Mouse (Mus musculus) forebrain, embryonic 12.5 days (tissue): ENCODE measurements at regions not wholly inside any gene's neighbourhood (a gene's known extent, or its start where the extent isn't known, plus 50 kb on each side); places are given as distances from the start of the nearest gene placed in this dataset.
A peak's percentile ranks its signal among the peaks of the same experiment; 100 is the strongest.
"Not testable (repeated sequence)": the region's sequence is repeated elsewhere in the genome, so short reads cannot be mapped to it uniquely, and the experiment has no call there.

Experiments
- ATAC-seq: fragments of 200-750 bp; cut with Nextera tagmentation; 2 replicates; pipeline ENCODE4 v1.8.0; 2017; ENCODE audit warnings: moderate TSS enrichment; ENCODE audit not compliant: low FRiP score
- H3K27ac ChIP-seq: fragments of 300-500 bp; sonication (generic); 2 replicates; pipeline ENCODE4 v1.5.1; 2016; ENCODE audit warnings: mild to moderate bottlenecking
- H3K27me3 ChIP-seq: fragments of 300-500 bp; sonication (generic); 2 replicates; pipeline ENCODE4 v1.6.1; 2016; ENCODE audit warnings: mild to moderate bottlenecking
- H3K36me3 ChIP-seq: fragments of 300-500 bp; sonication (generic); replicated peaks from 2 replicates; pipeline ENCODE4 v1.6.1; 2016; ENCODE audit warnings: mild to moderate bottlenecking
- H3K4me1 ChIP-seq: fragments of 300-500 bp; sonication (generic); 2 replicates; pipeline ENCODE4 v1.6.1; 2016
- H3K4me2 ChIP-seq: fragments of 300-500 bp; sonication (generic); 2 replicates; pipeline ENCODE4 v1.6.1; 2016; ENCODE audit warnings: mild to moderate bottlenecking, moderate library complexity
- H3K4me3 ChIP-seq: fragments of 300-500 bp; sonication (generic); replicated peaks from 2 replicates; pipeline ENCODE4 v1.5.1; 2016; ENCODE audit warnings: mild to moderate bottlenecking
- H3K9ac ChIP-seq: fragments of 300-500 bp; sonication (generic); 2 replicates; pipeline ENCODE4 v1.6.1; 2016; ENCODE audit warnings: mild to moderate bottlenecking
- H3K9me3 ChIP-seq: fragments of 300-500 bp; sonication (generic); 2 replicates; pipeline ENCODE4 v1.6.1; 2016
- WGBS: fragments of 180-500 bp; shearing (Covaris S2); methylation state at CpG from one replicate; pipeline ENCODE4 v1.1.7; 2016; 5-methylcytosine and 5-hydroxymethylcytosine counted together

- no peak for ATAC-seq
- no peak overlapping the region for H3K4me3 ChIP-seq
- no peak overlapping the region for H3K27ac ChIP-seq
- no peaks in the 10 kb centered on the region for H3K27me3 ChIP-seq
- H3K36me3 ChIP-seq = no peaks in the 10 kb centered on the region
- H3K9ac ChIP-seq = no peak overlapping the region
- no peak overlapping the region for H3K4me2 ChIP-seq
- H3K4me1 ChIP-seq = no peaks in the 10 kb centered on the region
- WGBS = 74% methylated on average over 15 of the region's 15 CpGs
- H3K9me3 ChIP-seq = no peaks in the 10 kb centered on the region
Measured at GRCm38 (mm10) chr12:28997474-28998192, 246.0 kb downstream of the Eipr1 start.

- 82% methylated on average over 6 of the region's 6 CpGs for WGBS
Measured at GRCm38 (mm10) chr12:28999963-29000451, 248.4 kb downstream of the Eipr1 start.

GRCm38 (mm10) chr12:29004504-29004903 is 252.9 kb downstream of the Eipr1 start:
- ATAC-seq = no peak
- H3K27ac ChIP-seq = no peak overlapping the region
- WGBS = 92% methylated on average over 13 of the region's 13 CpGs

More at GRCm38 (mm10) chr12:28999963-29000451, 248.4 kb downstream of the Eipr1 start:
- H3K4me2 ChIP-seq = no peak overlapping the region
- no peak overlapping the region for H3K27ac ChIP-seq
- no peaks in the 10 kb centered on the region; the same call in 1 of the 2 replicates for H3K4me1 ChIP-seq
- no peaks in the 10 kb centered on the region for H3K36me3 ChIP-seq
- no peaks in the 10 kb centered on the region for H3K9me3 ChIP-seq
- H3K9ac ChIP-seq = no peak overlapping the region
- H3K4me3 ChIP-seq = no peak overlapping the region
- ATAC-seq = no peak
- no peaks in the 10 kb centered on the region for H3K27me3 ChIP-seq

GRCm38 (mm10) chr12:29014601-29015000 is 263.0 kb downstream of the Eipr1 start:
- Histone ChIP-seq H3K4me3 (no peak overlapping the region), H3K27ac (peak overlapping the region; percentile 42; the same call in 1 of the 2 replicates), H3K36me3 (no peaks in the 10 kb centered on the region), H3K4me1 (peaks cover 19% of the 10 kb centered on the region), H3K9me3 (no peaks in the 10 kb centered on the region), H3K27me3 (no peaks in the 10 kb centered on the region), H3K4me2 (no peak overlapping the region), H3K9ac (no peak overlapping the region)
- ATAC-seq = no peak
- 92% methylated on average over 9 of the region's 9 CpGs for whole genome bisulfite sequencing

More at GRCm38 (mm10) chr12:29004504-29004903, 252.9 kb downstream of the Eipr1 start:
- Histone ChIP-seq H3K36me3 (no peaks in the 10 kb centered on the region), H3K4me3 (no peak overlapping the region), H3K4me1 (no peaks in the 10 kb centered on the region; the same call in 1 of the 2 replicates), H3K4me2 (no peak overlapping the region), H3K9me3 (no peaks in the 10 kb centered on the region), H3K27me3 (no peaks in the 10 kb centered on the region), H3K9ac (no peak overlapping the region)

- Histone ChIP-seq H3K4me3 (no peak overlapping the region), H3K4me1 (peaks cover 19% of the 10 kb centered on the region), H3K27ac (peak overlapping the region; percentile 61), H3K9me3 (no peaks in the 10 kb centered on the region), H3K27me3 (no peaks in the 10 kb centered on the region), H3K9ac (no peak overlapping the region), H3K4me2 (no peak overlapping the region), H3K36me3 (no peaks in the 10 kb centered on the region)
- ATAC-seq = peak; percentile 95
- WGBS = 36% methylated on average over 10 of the region's 10 CpGs
Measured at GRCm38 (mm10) chr12:29015200-29015862, 263.7 kb downstream of the Eipr1 start.

- Histone ChIP-seq H3K9ac (no peak overlapping the region), H3K27me3 (no peaks in the 10 kb centered on the region), H3K36me3 (no peaks in the 10 kb centered on the region), H3K27ac (no peak overlapping the region), H3K9me3 (no peaks in the 10 kb centered on the region), H3K4me3 (no peak overlapping the region), H3K4me2 (no peak overlapping the region), H3K4me1 (peaks cover 3% of the 10 kb centered on the region; the same call in 1 of the 2 replicates)
- ATAC-seq = no peak
- 79% methylated on average over 5 of the region's 5 CpGs for WGBS
Measured at GRCm38 (mm10) chr12:29021152-29021551, 269.5 kb downstream of the Eipr1 start.

- ATAC-seq = no peak
- H3K4me2 ChIP-seq = no peak overlapping the region
- H3K27ac ChIP-seq = no peak overlapping the region
- no peak overlapping the region for H3K9ac ChIP-seq
- 74% methylated on average over 3 of the region's 3 CpGs for WGBS
- no peaks in the 10 kb centered on the region for H3K27me3 ChIP-seq
- H3K9me3 ChIP-seq = no peaks in the 10 kb centered on the region
- no peaks in the 10 kb centered on the region for H3K36me3 ChIP-seq
- H3K4me1 ChIP-seq = peaks cover 3% of the 10 kb centered on the region; the same call in 1 of the 2 replicates
- no peak overlapping the region for H3K4me3 ChIP-seq
Measured at GRCm38 (mm10) chr12:29028171-29028570, 276.6 kb downstream of the Eipr1 start.

GRCm38 (mm10) chr12:29029461-29029860 is 277.9 kb downstream of the Eipr1 start:
- no peaks in the 10 kb centered on the region for H3K36me3 ChIP-seq
- H3K9ac ChIP-seq = no peak overlapping the region
- no peaks in the 10 kb centered on the region for H3K27me3 ChIP-seq
- 0 out of 2 replicates have a peak overlapping the region, but pooled peaks have one; percentile 13 for H3K27ac ChIP-seq
- no peak for ATAC-seq
- no peak overlapping the region for H3K4me2 ChIP-seq
- H3K9me3 ChIP-seq = no peaks in the 10 kb centered on the region
- H3K4me3 ChIP-seq = no peak overlapping the region
- WGBS = 49% methylated on average over 7 of the region's 7 CpGs
- peaks cover 3% of the 10 kb centered on the region; the same call in 1 of the 2 replicates for H3K4me1 ChIP-seq

GRCm38 (mm10) chr12:29046009-29046408 is 294.4 kb downstream of the Eipr1 start:
- peaks cover 2% of the 10 kb centered on the region for H3K27me3 ChIP-seq
- WGBS = 89% methylated on average over 8 of the region's 8 CpGs
- no peaks in the 10 kb centered on the region for H3K9me3 ChIP-seq
- no peak overlapping the region for H3K27ac ChIP-seq
- no peak overlapping the region for H3K4me3 ChIP-seq
- no peak overlapping the region for H3K9ac ChIP-seq
- peaks cover 29% of the 10 kb centered on the region for H3K4me1 ChIP-seq
- H3K36me3 ChIP-seq = no peaks in the 10 kb centered on the region
- no peak overlapping the region for H3K4me2 ChIP-seq
- ATAC-seq = no peak

GRCm38 (mm10) chr12:29048596-29048995 is 297.0 kb downstream of the Eipr1 start:
- not testable (repeated sequence) for H3K4me3 ChIP-seq, H3K4me2 ChIP-seq, H3K9me3 ChIP-seq, H3K36me3 ChIP-seq, H3K9ac ChIP-seq, H3K27me3 ChIP-seq
- 0 out of 2 replicates have a peak, but pooled peaks have one; percentile 3 for ATAC-seq
- WGBS = 47% methylated on average over 4 of the region's 4 CpGs
- peak overlapping the region; percentile 81 for H3K27ac ChIP-seq
- H3K4me1 ChIP-seq = peaks cover 29% of the 10 kb centered on the region

- Histone ChIP-seq H3K9me3 (no peaks in the 10 kb centered on the region), H3K4me3 (no peak overlapping the region), H3K27ac (peak overlapping the region; percentile 81), H3K4me2 (no peak overlapping the region), H3K4me1 (peaks cover 32% of the 10 kb centered on the region), H3K9ac (no peak overlapping the region), H3K27me3 (peaks cover 2% of the 10 kb centered on the region), H3K36me3 (no peaks in the 10 kb centered on the region)
- WGBS = 1% methylated on average over 8 of the region's 8 CpGs
- ATAC-seq = peak; percentile 92
Measured at GRCm38 (mm10) chr12:29049105-29049511, 297.5 kb downstream of the Eipr1 start.

GRCm38 (mm10) chr12:29049801-29050200 is 298.2 kb downstream of the Eipr1 start:
- Histone ChIP-seq H3K27me3 (peaks cover 2% of the 10 kb centered on the region), H3K4me2 (no peak overlapping the region), H3K4me3 (no peak overlapping the region), H3K9me3 (no peaks in the 10 kb centered on the region), H3K27ac (no peak overlapping the region), H3K4me1 (peaks cover 38% of the 10 kb centered on the region), H3K36me3 (no peaks in the 10 kb centered on the region), H3K9ac (no peak overlapping the region)
- ATAC-seq = no peak
